Mouse (Mus musculus) kidney, adult 2 months (tissue): ENCODE measurements at regions not wholly inside any gene's neighbourhood (a gene's known extent, or its start where the extent isn't known, plus 50 kb on each side); places are given as distances from the start of the nearest gene placed in this dataset.

Experiments
- CTCF ChIP-seq: fragments of 200-500 bp; conservative IDR thresholded peaks from 2 replicates; pipeline ENCODE4 v1.5.1; 2011; ENCODE audit warnings: low read depth, mild to moderate bottlenecking, control low read depth, low read length, moderate library complexity, mixed read lengths; ENCODE audit not compliant: insufficient read depth, insufficient read length
- POLR2A ChIP-seq: fragments of 200-500 bp; IDR thresholded peaks from one replicate; pipeline ENCODE4 v1.6.1; 2011; ENCODE audit warnings: low read depth, low read length, control low read depth

GRCm38 (mm10) chr14:78383256-78383709 lies 75.4 kb upstream of the Tnfsf11 start:
- TF ChIP-seq CTCF (no peak), POLR2A (no peak)
